Comparison of ENCODE assay signal across 31 mouse cellular contexts in the genomic region with DNA sequence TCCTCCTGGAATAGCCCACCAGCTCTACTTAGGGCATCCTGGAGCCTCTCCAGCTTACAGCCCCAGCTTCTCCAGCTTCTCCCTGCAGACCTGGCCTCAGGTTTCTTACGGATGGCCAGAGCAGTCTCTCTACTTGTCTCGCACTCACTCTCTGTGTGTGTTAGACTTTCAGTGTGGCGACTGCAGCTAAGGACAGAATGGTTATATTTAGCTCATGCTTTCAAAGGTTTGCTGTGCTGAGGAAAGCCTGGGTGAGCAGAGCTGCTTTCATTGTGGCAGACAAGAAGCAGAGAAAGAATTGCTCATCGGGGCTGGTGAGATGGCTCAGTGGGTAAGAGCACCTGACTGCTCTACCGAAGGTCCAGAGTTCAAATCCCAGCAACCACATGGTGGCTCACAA. TPM values are rescaled to one million over a fixed set of nuclear protein-coding genes. Genes with fewer than 3 reads are reported as not detected.
A peak's percentile ranks its signal among the peaks of the same experiment; 100 is the strongest.
DNase-seq lines count a peak whose midpoint lies in the region; ATAC-seq and TF ChIP-seq lines count a peak whose summit lies in the region.
"Had no signal": no experiment of that assay in that cellular context is flagged by ENCODE, and none has a peak within 500 bp of the region (broad histone marks: within the 10 kb centered on the region; RNA-seq: fewer than 3 reads in every experiment).

No protein-coding gene starts in this region.

- H3K27me3 ChIP-seq in heart, embryonic 11.5 days (ENCODE audit: control insufficient read depth, insufficient read depth, low read length), result no peaks in the 10 kb centered on the region
- H3K27me3 ChIP-seq in heart, adult 2 months (ENCODE audit: control insufficient read depth, insufficient read depth, low read length), result no peaks in the 10 kb centered on the region
- H3K27me3 ChIP-seq: forebrain, embryonic 13.5 days; hindbrain, embryonic 15.5 days; kidney, embryonic 15.5 days; limb, embryonic 15.5 days; liver, embryonic 13.5 days; midbrain, embryonic 13.5 days; neural tube, embryonic 15.5 days had no signal

- peak overlapping the region; percentile 60 for H3K27ac ChIP-seq in heart, embryonic 11.5 days (ENCODE audit: low read depth, low read length)
- H3K27ac ChIP-seq in heart, adult 2 months, result no peak overlapping the region
- H3K27ac ChIP-seq in layer of hippocampus, adult 2 months, result peak overlapping the region; percentile 39; the same call in 1 of the 2 replicates
- H3K27ac ChIP-seq: forebrain, embryonic 13.5 days; hindbrain, embryonic 10.5 days; hindbrain, embryonic 15.5 days; kidney, embryonic 15.5 days; limb, embryonic 10.5 days; limb, embryonic 15.5 days; liver, embryonic 13.5 days; macrophage; midbrain, embryonic 13.5 days; neural tube, embryonic 15.5 days had no signal

- DNase-seq in gastrocnemius, adult 18-20 months (ENCODE audit: low spot score), result peak; percentile 36
- no peak for DNase-seq in gastrocnemius, postnatal 36 days
- no peak for DNase-seq in heart, adult 2 months
- DNase-seq in layer of hippocampus, adult 2 months (ENCODE audit: low spot score in 2 of 2), result no peak
- DNase-seq in layer of hippocampus, adult 9-10 months (ENCODE audit: low spot score), result no peak
- DNase-seq in heart, postnatal 4 days, result peak; percentile 10
- DNase-seq: adrenal gland, postnatal 10 days; cerebellum, adult 11 months; cerebellum, adult 9-10 months; cerebellum, postnatal 36 days; gastrocnemius, postnatal 10 days; kidney, adult 11 months; kidney, postnatal 25 days; liver, embryonic 13.5 days; lung, adult 18-20 months; retina, postnatal 1 day; right cerebral cortex, postnatal 14 days; thymus, postnatal 4 days had no signal

- intact Hi-C loops in gastrocnemius, postnatal 36 days (cut with DNase I), result loop anchor here (10.0 kb wide), 1 partner anchor 1054 kb away; no protein-coding TSS in a partner anchor
- intact Hi-C loops in heart, adult 2 months (cut with DNase I), result loop anchor here (10.0 kb wide), 1 partner anchor 1254 kb away; no protein-coding TSS in a partner anchor

- no peak overlapping the region for H3K4me3 ChIP-seq in heart, embryonic 11.5 days (ENCODE audit: low read depth, low read length)
- H3K4me3 ChIP-seq in heart, adult 2 months, result no peak overlapping the region
- H3K4me3 ChIP-seq in layer of hippocampus, adult 2 months, result no peak overlapping the region
- H3K4me3 ChIP-seq: forebrain, embryonic 13.5 days; hindbrain, embryonic 10.5 days; hindbrain, embryonic 15.5 days; kidney, embryonic 15.5 days; limb, embryonic 10.5 days; limb, embryonic 15.5 days; liver, embryonic 13.5 days; midbrain, embryonic 13.5 days; neural tube, embryonic 15.5 days had no signal

- no peak overlapping the region for H3K4me2 ChIP-seq in heart, embryonic 11.5 days
- H3K4me2 ChIP-seq: forebrain, embryonic 13.5 days; hindbrain, embryonic 15.5 days; kidney, embryonic 15.5 days; limb, embryonic 15.5 days; liver, embryonic 13.5 days; midbrain, embryonic 13.5 days; neural tube, embryonic 15.5 days had no signal

- no peak for TF ChIP-seq CTCF in heart, adult 2 months (IDR thresholded peaks at IDR 0.05)
- no peak for TF ChIP-seq CTCF in layer of hippocampus, adult 2 months (conservative IDR thresholded peaks at IDR 0.05)

- H3K9ac ChIP-seq in heart, embryonic 11.5 days (ENCODE audit: low read depth, low read length), result no peak overlapping the region
- no peak overlapping the region for H3K9ac ChIP-seq in heart, adult 2 months (ENCODE audit: low read depth, low read length)
- H3K9ac ChIP-seq: forebrain, embryonic 13.5 days; hindbrain, embryonic 15.5 days; kidney, embryonic 15.5 days; limb, embryonic 15.5 days; liver, embryonic 13.5 days; midbrain, embryonic 13.5 days; neural tube, embryonic 15.5 days had no signal

- 0 out of 2 replicates have a peak, but pooled peaks cover 2% of the 10 kb centered on the region for H3K4me1 ChIP-seq in heart, embryonic 11.5 days (ENCODE audit: control insufficient read depth, insufficient read depth, low read length)
- H3K4me1 ChIP-seq in heart, adult 2 months (ENCODE audit: control insufficient read depth, insufficient read depth, low read length), result no peaks in the 10 kb centered on the region
- H3K4me1 ChIP-seq: forebrain, embryonic 13.5 days; hindbrain, embryonic 10.5 days; hindbrain, embryonic 15.5 days; kidney, embryonic 15.5 days; limb, embryonic 10.5 days; limb, embryonic 15.5 days; liver, embryonic 13.5 days; midbrain, embryonic 13.5 days; neural tube, embryonic 15.5 days had no signal

- TF ChIP-seq EP300 in heart, adult 2 months (IDR thresholded peaks at IDR 0.05; ENCODE audit: insufficient read depth, low read depth, low read length), result no peak

- H3K9me3 ChIP-seq in heart, embryonic 11.5 days (replicated peaks; ENCODE audit: control insufficient read depth, low read length), result no peaks in the 10 kb centered on the region
- H3K9me3 ChIP-seq: forebrain, embryonic 13.5 days; G1E; hindbrain, embryonic 10.5 days; hindbrain, embryonic 15.5 days; kidney, embryonic 15.5 days; limb, embryonic 10.5 days; limb, embryonic 15.5 days; liver, embryonic 13.5 days; midbrain, embryonic 13.5 days; neural tube, embryonic 15.5 days had no signal

- H3K36me3 ChIP-seq in heart, embryonic 11.5 days (ENCODE audit: control insufficient read depth, insufficient read depth, low read length), result peaks cover 5% of the 10 kb centered on the region; the same call in 1 of the 2 replicates
- peaks cover 8% of the 10 kb centered on the region for H3K36me3 ChIP-seq in heart, adult 2 months (ENCODE audit: control insufficient read depth, insufficient read depth, low read length)

- WGBS in heart, embryonic 11.5 days (ENCODE audit: insufficient replicate concordance), result 62% methylated on average over 5 of the region's 5 CpGs
- 64% methylated on average over 5 of the region's 5 CpGs for WGBS in heart, adult 2 months

- no peak for TF ChIP-seq POLR2A in heart, adult 2 months (IDR thresholded peaks at IDR 0.05; ENCODE audit: insufficient read depth, low read depth, low read length)

- H3K79me2 ChIP-seq in heart, adult 2 months (replicated peaks; ENCODE audit: control insufficient read depth, insufficient read depth, low read length), result no peaks in the 10 kb centered on the region

- ATAC-seq in heart, embryonic 11.5 days (replicated peaks; ENCODE audit: insufficient number of reproducible peaks, low FRiP score, low TSS enrichment), result 0 out of 2 replicates have a peak, but pooled peaks have one; percentile 39
- ATAC-seq: forebrain, embryonic 13.5 days; inflammation-experienced regulatory T-cells, adult 6 months; lung, postnatal 0 days; midbrain, embryonic 13.5 days had no signal

RNA-seq across cellular contexts. Expression of gene Kidins220, which starts 46.3 kb away (rescaled TPM):
- 10 to 100 TPM; 54.0 to 57.9 TPM for total RNA-seq in gastrocnemius, adult 18-20 months (2021)
- total RNA-seq in gastrocnemius, postnatal 36 days (2021), result 10 to 100 TPM; 38.3 to 54.1 TPM
- polyA plus RNA-seq in heart, embryonic 11.5 days (2014; fragmentation: Nextera tagmentation; extraction: Ambion mirVana), result 45.5 and 46.4 TPM in 2 replicates
- total RNA-seq in heart, adult 2 months (2021), result 10 to 100 TPM; 68.4 TPM
- 41.6 and 52.9 TPM in 2 replicates for polyA plus RNA-seq in heart, adult 2 months (2012; rRNA removed)
- 100 to 1,000 TPM; 353 to 363 TPM for total RNA-seq in layer of hippocampus, adult 2 months (2021)
- 100 to 1,000 TPM; 109 to 123 TPM for total RNA-seq in heart, postnatal 4 days (2021)

Comparison
In these comparisons a context has a peak if more than half of its experiments do, and no peak if none do; other contexts are left out.
1. DNase-seq: peak in gastrocnemius, adult 18-20 months (single experiment) and heart, postnatal 4 days (single experiment); none in gastrocnemius, postnatal 36 days (0 of 2), heart, adult 2 months (0 of 2), layer of hippocampus, adult 2 months (0 of 2) and layer of hippocampus, adult 9-10 months (single experiment).